Mouse (Mus musculus) cerebellum, adult 2 months (tissue): ENCODE data around the gene Snx11.
"Not testable (repeated sequence)": the region's sequence is repeated elsewhere in the genome, so short reads cannot be mapped to it uniquely, and the experiment has no call there.

ENCODE experiments used
- CTCF ChIP-seq: fragments of 200-500 bp; IDR thresholded peaks from 2 replicates; pipeline ENCODE4 v1.5.1; 2011; ENCODE audit warnings: low read depth, mild to moderate bottlenecking, control low read depth, low read length, moderate library complexity, borderline replicate concordance; ENCODE audit not compliant: insufficient read depth
- POLR2A ChIP-seq: fragments of 200-500 bp; IDR thresholded peaks from 2 replicates; pipeline ENCODE4 v1.6.1; 2011; ENCODE audit warnings: low read length, control low read depth, borderline replicate concordance; ENCODE audit not compliant: insufficient read depth

GRCm38 (mm10) chr11:96778061-96778627 lies 785 bp upstream of the Snx11 start:
- not testable (repeated sequence) for TF ChIP-seq CTCF, POLR2A
